Mouse (Mus musculus): Measurements from ENCODE around the gene Tubd1.

Gene Tubd1

GRCm38 (mm10) chr11:86599378-86600208 is 54.8 kb downstream of the Tubd1 start:
- DNase-seq (ENCODE audit: low read depth, low spot score), result no peak

- no peak for DNase-seq (ENCODE audit: low read depth, low spot score)
Measured at GRCm38 (mm10) chr11:86600209-86600557, 55.4 kb downstream of the Tubd1 start.

GRCm38 (mm10) chr11:86602116-86602515 is 57.3 kb downstream of the Tubd1 start:
- DNase-seq (ENCODE audit: low read depth, low spot score), result no peak

- DNase-seq (ENCODE audit: low read depth, low spot score), result no peak
Measured at GRCm38 (mm10) chr11:86603719-86604118, 58.9 kb downstream of the Tubd1 start.

- DNase-seq (ENCODE audit: low read depth, low spot score), result no peak
Measured at GRCm38 (mm10) chr11:86604289-86604688, 59.5 kb downstream of the Tubd1 start.

GRCm38 (mm10) chr11:86604732-86605520 is 60.1 kb downstream of the Tubd1 start:
- no peak for DNase-seq (ENCODE audit: low read depth, low spot score)

GRCm38 (mm10) chr11:86606621-86607339 is 62.0 kb downstream of the Tubd1 start:
- no peak for DNase-seq (ENCODE audit: low read depth, low spot score)

GRCm38 (mm10) chr11:86607808-86608350 is 63.1 kb downstream of the Tubd1 start:
- DNase-seq (ENCODE audit: low read depth, low spot score), result no peak

- no peak for DNase-seq (ENCODE audit: low read depth, low spot score)
Measured at GRCm38 (mm10) chr11:86610239-86610638, 65.4 kb downstream of the Tubd1 start.

- DNase-seq (ENCODE audit: low read depth, low spot score), result no peak
Measured at GRCm38 (mm10) chr11:86611991-86612390, 67.2 kb downstream of the Tubd1 start.

- no peak for DNase-seq (ENCODE audit: low read depth, low spot score)
Measured at GRCm38 (mm10) chr11:86614056-86614530, 69.3 kb downstream of the Tubd1 start.

GRCm38 (mm10) chr11:86614607-86615006 is 69.8 kb downstream of the Tubd1 start:
- no peak for DNase-seq (ENCODE audit: low read depth, low spot score)

All from WW6 (cell line).